In the genomic region with DNA sequence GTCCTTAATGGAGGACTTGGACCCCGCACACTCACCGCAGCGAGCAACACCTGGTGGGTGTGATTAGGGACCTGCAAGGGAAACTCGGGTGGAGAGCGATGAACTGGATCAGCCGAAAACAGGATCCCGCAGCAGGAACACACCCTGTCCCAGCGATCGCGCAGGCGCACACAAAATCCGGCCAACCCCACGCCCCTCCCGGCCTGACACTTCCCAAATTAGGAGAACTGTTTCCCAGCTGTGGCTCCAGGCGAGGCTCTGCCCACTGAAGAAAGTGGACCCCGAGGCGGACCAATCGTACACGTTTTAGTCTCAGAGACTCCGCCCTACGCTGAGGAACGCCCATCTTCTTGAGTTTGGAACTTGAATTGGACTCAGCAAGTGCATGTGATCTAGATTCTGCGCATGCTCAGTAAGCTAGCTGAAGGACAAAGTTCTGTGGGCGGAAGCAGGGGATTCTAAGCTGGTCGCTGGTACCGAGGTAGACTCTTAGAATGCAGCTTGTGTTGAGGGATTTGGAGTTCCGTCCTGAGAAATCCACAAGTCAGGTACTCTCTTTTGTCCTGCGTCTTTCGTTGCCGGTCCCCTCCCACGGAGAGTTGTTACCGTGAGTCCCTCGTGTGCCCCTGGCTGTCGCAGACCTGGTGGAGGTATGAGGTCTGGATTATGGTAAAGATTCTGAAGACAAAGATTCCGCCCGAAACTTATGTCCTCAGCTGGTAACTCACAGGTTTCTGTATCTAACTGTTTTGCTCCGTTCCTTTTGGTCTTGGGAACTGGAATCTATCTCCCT, we compare ENCODE assay signal across 8 mouse cellular contexts. TPM values are rescaled to one million over a fixed set of nuclear protein-coding genes. Genes with fewer than 3 reads are reported as not detected.
DNase-seq lines count a peak whose midpoint lies in the region; ATAC-seq and TF ChIP-seq lines count a peak whose summit lies in the region.

A gene (minus strand): TSS at position 251 of the 793 bp plus-strand sequence.

- peak within 1 kb of the TSS; percentile 64 for H3K9ac ChIP-seq in hindbrain, postnatal 0 days (replicated peaks; ENCODE audit: low read length)

- peak; percentile 89 for ATAC-seq in common myeloid progenitor, adult 5-6 weeks (replicated peaks; ENCODE audit: low read depth, poor library complexity, severe bottlenecking)
- peak; percentile 99 for ATAC-seq in hindbrain, postnatal 0 days
- peak; percentile 91 for ATAC-seq in megakaryocyte, adult 5-6 weeks (ENCODE audit: poor library complexity, severe bottlenecking)

- peaks cover 12% of the 10 kb centered on the region for H3K4me1 ChIP-seq in hindbrain, postnatal 0 days (ENCODE audit: insufficient read depth, low read length)

- H3K36me3 ChIP-seq in hindbrain, postnatal 0 days (ENCODE audit: insufficient read depth, low read length) = no peaks in the 10 kb centered on the region

- no peaks in the 10 kb centered on the region for H3K27me3 ChIP-seq in hindbrain, postnatal 0 days (ENCODE audit: insufficient read depth, low read length)

- peak; percentile 100 for DNase-seq in ZHBTc4 (ENCODE audit: low read depth, low spot score)
- DNase-seq in gastrocnemius, adult 2 months = peak; percentile 97
- DNase-seq in hindbrain, postnatal 0 days (ENCODE audit: low spot score) = peak; percentile 99
- peak; percentile 89 to 95 for DNase-seq in left cerebral cortex, adult 2 months (ENCODE audit: extremely low spot score in 1 of 2, low spot score in 2 of 2)
- peak; percentile 94 to 97 for DNase-seq in right cerebral cortex, adult 2 months (ENCODE audit: low spot score in 2 of 2)
- peak; percentile 96 for DNase-seq in urinary bladder, postnatal 14 days (ENCODE audit: low spot score)

- no peaks in the 10 kb centered on the region for H3K9me3 ChIP-seq in hindbrain, postnatal 0 days (ENCODE audit: low read length)

- H3K4me3 ChIP-seq in gastrocnemius, adult 2 months = peak within 1 kb of the TSS; percentile 95
- H3K4me3 ChIP-seq in hindbrain, postnatal 0 days (ENCODE audit: low read length) = peak within 1 kb of the TSS; percentile 60
- H3K4me3 ChIP-seq in left cerebral cortex, adult 2 months = peak within 1 kb of the TSS; percentile 68

- intact Hi-C loops in gastrocnemius, adult 2 months (cut with DNase I) = loop anchor here (10.0 kb wide), 1 partner anchor 773 kb away; no protein-coding TSS in a partner anchor
- intact Hi-C loops in left cerebral cortex, adult 2 months (cut with DNase I) = loop anchor here (1.0 to 10.0 kb wide), 2 partner anchors 273 to 873 kb away; a partner anchor contains a TSS

- 0 out of 2 replicates have a peak, but pooled peaks have one; percentile 2 for TF ChIP-seq CTCF in gastrocnemius, adult 2 months (IDR thresholded peaks at IDR 0.05)
- TF ChIP-seq CTCF in hindbrain, postnatal 0 days (IDR thresholded peaks at IDR 0.05; ENCODE audit: low read depth) = no peak; the same call in 1 of the 2 replicates
- no peak for TF ChIP-seq CTCF in left cerebral cortex, adult 2 months (IDR thresholded peaks at IDR 0.05)

- H3K4me2 ChIP-seq in hindbrain, postnatal 0 days (ENCODE audit: low read depth, low read length) = peak within 1 kb of the TSS; percentile 93

- WGBS in hindbrain, postnatal 0 days = under 1% methylated on average over 37 of the region's 37 CpGs

- H3K27ac ChIP-seq in gastrocnemius, adult 2 months = peak within 1 kb of the TSS; percentile 94
- peak within 1 kb of the TSS; percentile 64; the same call in 1 of the 2 replicates for H3K27ac ChIP-seq in hindbrain, postnatal 0 days
- H3K27ac ChIP-seq in left cerebral cortex, adult 2 months = peak within 1 kb of the TSS; percentile 88

RNA-seq across cellular contexts. Expression of the gene that starts here (rescaled TPM):
- total RNA-seq in common myeloid progenitor, adult 5-6 weeks (2017) = 137 and 143 TPM in 2 replicates
- 10 to 100 TPM; 29.4 to 35.2 TPM for total RNA-seq in gastrocnemius, adult 2 months (2021)
- total RNA-seq in hindbrain, postnatal 0 days (2014; rRNA removed) = 41.7 and 98.6 TPM in 2 replicates
- 93.6 and 95.7 TPM in 2 replicates for polyA plus RNA-seq in hindbrain, postnatal 0 days (2015; fragmentation: Nextera tagmentation; extraction: Ambion mirVana)
- total RNA-seq in left cerebral cortex, adult 2 months (2021) = 10 to 100 TPM; 31.9 to 33.2 TPM
- total RNA-seq in megakaryocyte, adult 5-6 weeks (2015) = 121 and 131 TPM in 2 replicates
- 182 and 188 TPM in 2 replicates for total RNA-seq in megakaryocyte, adult 5-6 weeks (2017)

Comparison
In these comparisons a context has a peak if more than half of its experiments do, and no peak if none do; other contexts are left out.
1. Peak in every context shown above with its lines: DNase-seq, ATAC-seq, H3K4me3 ChIP-seq and H3K27ac ChIP-seq.